Mouse (Mus musculus): ENCODE results near the gene Mfap5.

GRCm38 (mm10) chr6:122532883-122533302 lies 27.2 kb downstream of the Mfap5 start:
- no peak for TF ChIP-seq CHD2 (IDR thresholded peaks at IDR 0.05; ENCODE audit: low read length)
- peak; percentile 89 for TF ChIP-seq IRF4 (IDR thresholded peaks at IDR 0.05; ENCODE audit: low read depth, low read length)
- no peak for TF ChIP-seq POLR2A (IDR thresholded peaks at IDR 0.05; ENCODE audit: low read depth, low read length)
- TF ChIP-seq TBP (conservative IDR thresholded peaks at IDR 0.05; ENCODE audit: low read depth, low read length): 0 out of 2 replicates have a peak, but pooled peaks have one; percentile 19
- TF ChIP-seq POLR2AphosphoS2 (IDR thresholded peaks at IDR 0.05; ENCODE audit: low read depth, low read length): no peak
- no peak for TF ChIP-seq SMC3 (IDR thresholded peaks at IDR 0.05; ENCODE audit: low read depth, low read length)
- no peak for TF ChIP-seq KAT2A (IDR thresholded peaks at IDR 0.05; ENCODE audit: insufficient replicate concordance, low read length)
- TF ChIP-seq MYC (IDR thresholded peaks at IDR 0.05; ENCODE audit: low read depth, low read length): no peak
